Mouse (Mus musculus): ENCODE measurements around the gene Mettl11b. TPM values are rescaled to one million over a fixed set of nuclear protein-coding genes. Genes with fewer than 3 reads are reported as not detected.
"Not testable (repeated sequence)": the region's sequence is repeated elsewhere in the genome, so short reads cannot be mapped to it uniquely, and the experiment has no call there.

The Mettl11b gene
- polyA plus RNA-seq (2017; shearing (Covaris generic)) = not detected

DNA sequence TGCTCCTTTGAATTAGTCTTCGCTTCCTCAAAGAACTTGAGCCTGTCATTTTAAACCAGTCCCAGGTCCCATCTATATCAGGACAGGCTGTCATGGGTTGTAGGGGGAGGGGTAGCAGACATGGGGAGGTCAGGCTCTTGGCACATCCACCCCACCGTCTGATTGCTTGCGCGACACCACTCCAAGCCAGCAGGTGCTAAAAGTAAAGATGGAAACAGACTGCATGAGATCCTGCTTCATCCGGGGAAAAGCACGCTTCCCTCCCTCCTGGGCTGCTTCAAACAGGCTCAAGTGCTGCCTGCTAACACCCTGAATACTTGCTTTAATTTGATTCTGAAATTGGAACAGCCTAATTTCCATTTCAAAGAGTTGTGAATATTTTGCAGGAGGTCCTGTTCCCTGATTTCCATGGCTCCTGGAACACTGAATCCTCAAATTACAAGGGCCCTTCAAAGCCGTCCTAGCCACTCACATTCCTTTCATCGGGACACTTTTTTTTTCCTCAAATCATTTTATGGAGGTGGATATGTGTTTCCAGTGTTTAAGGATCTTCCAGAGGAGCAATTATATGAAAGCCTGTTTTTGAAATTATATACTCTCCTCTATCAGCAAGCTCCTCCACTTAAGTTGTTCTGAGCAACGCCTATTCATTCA lies at the start of gene Mettl11b:
Gene Mettl11b (minus strand): TSS at position 127 of the 654 bp plus-strand sequence.
- ATAC-seq = no peak

DNA sequence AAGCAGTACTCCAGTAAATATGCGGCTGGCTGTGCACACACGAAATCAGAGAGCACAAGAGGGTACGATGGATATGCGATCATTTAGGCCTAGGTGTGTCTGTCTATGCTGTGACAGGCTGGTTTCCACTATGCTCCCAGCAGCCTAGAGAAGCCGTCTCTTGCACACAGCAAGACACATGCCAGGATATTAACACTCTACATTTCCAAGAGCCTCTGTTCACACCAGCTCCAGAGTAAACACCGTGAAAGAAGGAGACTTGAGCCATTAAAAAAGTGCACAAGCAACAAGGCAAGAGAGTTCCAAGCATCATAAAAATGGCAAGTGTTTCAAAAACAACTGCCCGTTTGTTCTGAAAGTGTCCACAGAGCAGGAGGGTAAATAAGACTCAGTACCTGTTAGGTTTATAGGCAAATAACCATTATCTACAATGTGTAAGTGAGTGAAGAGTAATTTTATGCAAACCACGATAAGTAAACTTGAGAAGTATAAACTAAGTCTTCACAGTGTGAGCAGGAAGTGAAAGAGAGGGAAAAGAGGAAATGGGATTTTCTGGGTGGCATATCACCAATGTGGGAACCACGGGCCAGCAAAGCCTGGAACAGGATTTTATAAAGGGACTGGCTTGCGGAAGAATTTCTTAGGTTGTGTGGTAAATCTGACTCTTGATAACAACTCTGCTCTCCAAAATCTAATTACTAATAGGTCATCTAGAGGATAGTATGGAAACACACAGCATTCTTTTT lies 32.6 kb upstream of the Mettl11b start:
- no peak for ATAC-seq

DNA sequence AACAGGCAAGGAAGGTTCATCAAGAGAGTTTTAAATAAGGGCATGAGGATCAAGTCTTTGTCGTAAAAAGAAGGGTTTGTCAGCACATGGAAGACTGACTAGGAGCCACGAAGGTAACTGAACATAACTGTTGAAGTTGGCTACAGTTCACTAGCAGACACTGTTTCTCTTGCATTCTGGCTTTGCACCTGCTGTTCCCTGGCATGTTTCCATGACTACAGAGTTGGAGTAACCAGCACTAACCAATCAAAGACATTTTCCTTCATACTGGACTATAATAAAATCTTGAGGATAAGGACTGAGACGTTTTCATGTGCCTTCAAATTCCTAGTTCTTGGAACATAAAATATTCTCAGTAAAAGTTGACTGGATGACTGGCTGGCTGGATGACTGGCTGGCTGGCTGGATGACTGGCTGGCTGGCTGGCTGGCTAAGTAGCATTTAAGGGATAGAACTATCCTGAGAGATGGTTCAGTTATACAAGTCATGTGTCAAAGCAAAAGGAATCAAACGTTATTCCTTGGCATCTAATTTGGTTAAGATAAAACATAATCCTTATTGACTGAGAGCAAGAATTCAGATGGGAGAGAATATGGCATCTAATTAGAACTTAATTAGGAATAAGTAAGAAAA lies 26.4 kb upstream of the Mettl11b start:
- no peak for ATAC-seq

DNA sequence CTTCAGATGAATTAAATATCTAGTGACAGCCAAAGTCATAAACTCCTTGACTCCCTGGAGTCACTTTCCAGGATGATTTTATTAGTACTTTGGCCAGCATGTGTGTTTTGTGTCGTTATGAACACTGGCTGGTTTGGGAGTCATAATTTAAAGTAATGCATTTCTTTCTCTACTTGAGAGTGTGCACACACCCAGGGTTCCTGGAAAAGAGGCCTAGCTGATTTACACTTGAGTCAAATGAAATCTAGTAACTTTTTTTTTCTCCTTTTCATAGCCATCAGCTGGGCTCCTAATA lies 12.2 kb upstream of the Mettl11b start:
- ATAC-seq = no peak

DNA sequence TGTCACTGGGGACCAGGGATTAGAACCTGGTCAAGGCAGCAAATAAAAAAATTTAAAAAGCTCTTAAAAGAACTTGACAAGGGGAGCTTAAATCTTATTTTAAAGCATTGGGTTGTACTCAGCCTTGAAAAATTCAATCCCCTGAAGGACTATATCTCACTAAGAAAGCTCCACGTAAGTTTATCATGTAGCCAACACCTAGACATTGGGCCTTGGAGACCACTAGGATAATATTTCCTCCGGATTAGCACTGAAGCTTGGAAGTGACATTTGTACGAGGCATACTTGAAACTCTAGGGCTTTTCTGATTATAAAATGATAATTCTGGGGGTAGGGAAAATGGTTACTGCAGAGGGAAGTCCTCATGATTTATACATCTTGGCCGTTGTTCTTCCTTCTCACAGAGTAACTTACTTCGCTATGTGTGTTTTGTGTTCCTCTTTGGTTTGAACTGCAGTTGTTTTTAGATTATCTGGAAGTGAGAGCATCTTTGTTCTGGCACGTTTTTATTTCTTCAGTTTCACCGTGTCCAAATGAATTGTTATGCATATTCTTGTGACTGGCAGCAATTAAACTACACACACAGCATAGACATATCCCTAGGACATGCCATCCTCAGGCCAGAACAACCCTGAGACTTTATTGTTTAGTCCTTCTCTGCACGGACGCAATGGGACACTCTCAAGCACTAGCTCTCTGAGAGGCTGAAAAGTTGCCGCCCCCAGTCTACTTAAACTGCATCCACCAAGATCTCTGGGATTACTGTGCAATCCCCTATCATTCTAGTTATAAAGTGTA lies 11.6 kb upstream of the Mettl11b start:
- ATAC-seq = no peak

- ATAC-seq = not testable (repeated sequence)
Measured at GRCm38 (mm10) chr1:163731166-163731565, 6.1 kb upstream of the Mettl11b start.

DNA sequence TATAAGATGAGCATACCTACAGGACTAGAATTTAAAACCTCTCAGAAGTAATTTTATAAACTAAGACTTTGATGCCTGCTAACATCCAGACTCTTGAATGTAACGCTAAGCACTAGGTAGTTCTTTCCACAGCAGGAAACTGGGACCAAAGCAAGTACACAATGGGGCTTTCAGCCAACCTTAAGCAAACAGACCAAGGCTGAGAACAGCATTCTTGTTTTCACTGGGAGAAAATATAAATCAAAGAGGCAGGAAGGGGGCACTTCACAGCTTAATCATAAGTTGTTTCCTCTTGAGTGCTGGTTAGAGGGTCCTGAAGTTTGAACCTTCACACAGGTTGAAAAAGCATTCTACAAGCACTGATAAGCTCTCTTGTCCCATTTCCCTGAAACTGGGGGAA lies 1.1 kb downstream of the Mettl11b start:
- ATAC-seq = no peak

- ATAC-seq = no peak
Measured at GRCm38 (mm10) chr1:163708618-163709017, 16.4 kb downstream of the Mettl11b start.

DNA sequence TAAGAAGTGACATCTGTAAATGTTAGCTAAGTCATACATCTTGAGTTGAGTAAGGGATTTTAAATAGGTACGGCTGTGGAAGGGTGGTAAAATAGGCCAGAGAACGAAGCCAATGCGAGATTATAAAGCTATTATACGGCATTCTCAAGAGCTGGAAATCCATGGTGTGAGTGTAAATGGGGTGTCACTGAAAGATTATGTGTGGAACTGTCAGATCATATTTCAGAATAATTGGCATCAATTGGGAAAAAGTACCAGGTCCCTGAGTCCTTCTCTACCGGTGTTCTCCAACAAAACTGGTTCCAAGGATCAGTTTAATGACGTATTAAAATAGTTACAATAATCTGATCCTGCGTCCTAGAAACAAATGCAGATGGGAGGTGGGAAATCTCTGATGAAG lies 24.5 kb downstream of the Mettl11b start:
- no peak for ATAC-seq

DNA sequence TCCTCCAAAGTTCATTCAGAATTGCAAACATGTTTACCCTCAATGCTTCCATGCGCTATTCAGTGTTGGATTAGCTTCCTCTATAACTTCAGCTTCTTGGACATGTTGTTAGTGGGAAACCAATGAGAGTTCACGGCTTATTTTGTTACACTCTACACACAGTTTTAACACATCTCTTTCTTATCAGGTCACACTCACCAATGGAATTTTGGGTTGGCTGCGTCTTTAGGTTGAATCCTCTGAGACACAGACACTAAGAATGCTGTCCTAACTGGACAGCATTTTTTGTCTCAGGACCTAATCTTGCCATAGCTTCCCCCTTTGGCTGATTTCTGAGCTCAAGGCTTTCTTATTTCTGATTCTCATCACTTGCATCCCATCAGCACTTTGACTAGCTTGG lies 25.3 kb downstream of the Mettl11b start:
- no peak for ATAC-seq

DNA sequence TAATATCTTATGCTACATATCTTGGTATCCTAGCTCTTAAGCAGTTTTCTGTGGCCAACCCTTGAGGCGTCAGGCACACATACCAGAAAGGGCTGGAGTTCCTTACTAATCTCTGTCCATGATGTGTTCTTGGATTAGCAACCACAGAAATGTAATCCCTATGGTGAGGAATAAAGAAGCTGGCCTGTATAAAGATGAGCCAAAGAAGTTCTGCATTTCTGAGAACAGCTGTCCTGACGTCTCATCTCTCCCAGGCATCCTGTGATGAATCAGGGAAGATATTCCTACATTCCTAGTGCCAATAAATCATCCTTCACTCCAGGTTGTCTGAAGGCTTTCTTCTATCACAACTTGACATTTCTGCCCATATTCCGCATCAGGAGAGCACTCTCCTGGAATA lies 33.2 kb downstream of the Mettl11b start:
- no peak for ATAC-seq

DNA sequence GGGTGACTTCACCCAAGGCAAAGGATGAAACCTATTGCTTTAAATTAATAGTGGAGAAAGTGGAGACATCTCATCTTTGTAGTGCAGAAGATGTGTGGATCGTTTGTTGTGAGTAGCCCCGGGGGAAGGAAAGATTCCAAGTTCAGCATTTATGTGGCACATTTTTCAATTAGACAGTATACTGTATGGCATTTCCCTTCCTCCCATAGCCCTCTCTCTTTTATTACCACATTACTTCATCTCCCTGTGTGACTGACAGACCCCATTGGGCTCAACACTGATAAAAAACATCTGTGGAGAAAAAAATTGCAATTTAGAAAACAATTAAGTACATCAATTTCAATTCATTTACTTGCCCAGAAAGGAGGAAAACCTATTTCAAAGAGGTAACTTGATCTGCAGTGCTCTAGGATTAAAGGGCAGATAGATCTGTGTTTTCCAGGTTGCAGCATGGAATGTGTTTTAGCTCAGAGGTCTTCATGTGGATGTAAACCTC lies 42.0 kb downstream of the Mettl11b start:
- ATAC-seq = no peak

DNA sequence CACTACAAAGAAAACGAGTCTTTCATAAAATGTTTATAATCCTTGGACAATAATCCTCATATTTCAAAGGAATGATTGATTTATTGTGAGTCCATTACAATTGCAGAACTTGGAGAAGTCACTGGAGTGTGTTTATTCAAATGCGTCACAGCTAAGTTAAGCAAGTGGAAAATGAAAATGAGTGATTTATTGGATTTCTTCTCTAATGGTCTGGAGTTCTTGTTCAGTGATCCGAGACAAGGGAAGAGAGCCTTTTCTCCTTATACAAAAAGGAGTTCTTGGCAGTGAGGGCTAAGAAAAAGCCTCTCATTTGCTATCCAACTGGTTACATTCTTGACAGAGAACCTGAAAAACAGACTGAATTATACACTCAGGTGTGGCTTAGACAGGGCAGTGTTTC lies 42.9 kb downstream of the Mettl11b start:
- no peak for ATAC-seq

GRCm38 (mm10) chr1:163672866-163673265 lies 52.2 kb downstream of the Mettl11b start:
- no peak for ATAC-seq

DNA sequence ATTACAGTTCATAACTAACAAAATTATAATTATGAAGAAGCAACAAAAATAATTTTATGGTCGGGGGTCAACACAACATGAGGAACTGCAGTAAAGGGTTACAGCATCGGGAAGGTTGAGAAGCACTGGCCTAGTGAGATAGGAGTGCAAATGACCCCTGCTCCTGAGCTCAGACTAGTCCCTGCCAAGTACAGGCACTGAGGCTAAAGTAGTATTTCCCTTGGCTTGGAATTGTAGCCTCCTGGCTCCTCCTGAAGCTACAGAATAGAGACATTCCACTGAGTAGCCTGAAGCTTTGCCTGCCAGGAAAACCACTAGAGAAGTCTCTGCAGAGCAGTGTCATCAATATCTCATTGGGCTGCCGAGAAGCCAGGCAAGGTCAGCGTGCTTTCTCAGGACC lies 53.7 kb downstream of the Mettl11b start:
- ATAC-seq = no peak

- ATAC-seq = no peak
Measured at GRCm38 (mm10) chr1:163670702-163671101, 54.3 kb downstream of the Mettl11b start.

- ATAC-seq = no peak
Measured at GRCm38 (mm10) chr1:163669936-163670335, 55.1 kb downstream of the Mettl11b start.

DNA sequence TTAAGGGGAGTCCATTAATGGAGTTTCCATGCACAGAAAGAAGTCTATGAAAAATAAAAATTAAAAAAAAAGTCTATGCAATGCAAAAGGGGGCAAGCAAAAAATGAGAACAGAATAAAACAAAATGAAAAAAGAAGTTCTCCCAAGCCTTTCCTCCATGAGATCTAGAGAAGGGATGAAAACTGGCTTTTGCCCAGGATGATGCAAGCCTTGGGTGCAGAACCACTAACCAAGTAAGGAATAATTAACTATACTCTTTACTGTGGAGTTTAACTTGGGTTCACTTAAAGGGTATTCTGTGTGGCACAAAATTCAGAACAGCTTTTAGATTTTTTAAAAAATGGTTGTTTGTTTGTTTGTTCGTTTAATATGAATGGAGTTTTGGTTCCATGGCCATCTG lies 62.6 kb downstream of the Mettl11b start:
- ATAC-seq = no peak

DNA sequence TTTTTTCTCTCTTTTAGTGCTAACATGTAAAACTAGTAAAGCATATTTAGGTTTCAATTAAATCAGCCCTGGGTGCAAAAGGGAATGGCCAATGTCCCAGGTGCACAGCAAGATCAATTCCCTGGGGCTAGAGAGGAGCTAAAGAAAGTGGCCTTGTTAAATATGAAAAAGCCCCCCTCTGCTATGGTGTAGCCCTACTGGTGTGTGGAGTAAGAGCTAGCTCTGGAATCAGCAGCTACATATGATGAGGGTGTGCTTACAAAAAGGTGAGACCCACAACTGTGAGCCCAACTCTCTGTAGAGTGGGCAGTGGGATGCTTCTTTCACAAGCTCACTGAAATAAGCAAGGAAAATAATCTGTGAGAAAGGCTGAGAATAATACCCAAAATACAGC lies 66.5 kb downstream of the Mettl11b start:
- ATAC-seq = no peak

- ATAC-seq = no peak
Measured at GRCm38 (mm10) chr1:163657766-163658534, 67.1 kb downstream of the Mettl11b start.

DNA sequence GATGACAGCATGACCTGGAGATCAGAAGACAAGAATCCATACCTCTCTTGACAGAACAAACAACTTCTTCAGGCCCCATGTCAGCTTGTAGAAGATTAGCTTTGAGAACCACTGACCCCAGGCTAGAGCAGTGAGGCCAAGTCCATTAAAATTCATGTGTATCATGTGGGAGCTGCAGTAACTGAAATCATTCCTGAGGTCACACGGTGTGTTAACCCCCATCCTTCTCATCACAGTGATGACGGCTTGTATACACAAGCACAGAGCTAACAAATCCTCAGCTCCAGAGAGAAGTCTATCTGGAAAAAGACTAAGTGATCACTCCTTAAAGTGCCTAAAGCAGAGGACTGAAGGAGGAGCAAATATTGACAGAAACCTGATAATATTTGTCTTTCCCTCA lies 68.0 kb downstream of the Mettl11b start:
- ATAC-seq = no peak

DNA sequence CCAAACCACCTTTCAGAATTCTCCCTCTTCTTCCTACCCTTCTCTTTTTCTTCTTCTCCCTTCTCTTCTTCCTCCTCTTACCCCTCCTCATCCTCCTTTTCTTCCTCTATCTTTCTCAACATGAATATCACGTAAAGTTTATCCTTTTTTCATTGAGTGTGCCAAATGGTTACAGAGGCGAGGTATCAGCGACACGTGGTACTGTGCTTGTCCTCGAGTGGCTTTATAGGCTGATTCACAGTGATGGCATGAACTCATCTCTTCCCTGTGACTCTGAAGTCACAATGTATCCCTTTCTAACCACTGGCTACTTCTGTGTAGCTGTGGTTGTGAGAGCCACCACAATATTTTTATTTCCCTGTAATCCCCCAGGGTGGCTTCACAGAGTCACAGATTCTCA lies 68.6 kb downstream of the Mettl11b start:
- ATAC-seq = no peak

All from CD4-positive, CD25-positive, alpha-beta regulatory T cell, adult 4 months (primary cell).